Mouse (Mus musculus): ENCODE results near the gene Gm3336.

GRCm38 (mm10) chr8:70768231-70768776, 50.0 kb downstream of the Gm3336 start:
- TF ChIP-seq CTCF (IDR thresholded peaks at IDR 0.05; ENCODE audit: insufficient read depth, low read length) (no peak), POLR2A (IDR thresholded peaks at IDR 0.05; ENCODE audit: borderline replicate concordance, extremely low read depth, low read depth, low read length) (no peak)

Data from lung, adult 2 months (tissue).